Mouse (Mus musculus) cerebellum, adult 9-10 months (tissue): Measurements from ENCODE around the gene Cep104.
A peak's percentile ranks its signal among the peaks of the same experiment; 100 is the strongest.

Source experiments
- DNase-seq: peaks from one replicate; pipeline ENCODE4 v3.0.0; 2022

Gene Cep104

DNA sequence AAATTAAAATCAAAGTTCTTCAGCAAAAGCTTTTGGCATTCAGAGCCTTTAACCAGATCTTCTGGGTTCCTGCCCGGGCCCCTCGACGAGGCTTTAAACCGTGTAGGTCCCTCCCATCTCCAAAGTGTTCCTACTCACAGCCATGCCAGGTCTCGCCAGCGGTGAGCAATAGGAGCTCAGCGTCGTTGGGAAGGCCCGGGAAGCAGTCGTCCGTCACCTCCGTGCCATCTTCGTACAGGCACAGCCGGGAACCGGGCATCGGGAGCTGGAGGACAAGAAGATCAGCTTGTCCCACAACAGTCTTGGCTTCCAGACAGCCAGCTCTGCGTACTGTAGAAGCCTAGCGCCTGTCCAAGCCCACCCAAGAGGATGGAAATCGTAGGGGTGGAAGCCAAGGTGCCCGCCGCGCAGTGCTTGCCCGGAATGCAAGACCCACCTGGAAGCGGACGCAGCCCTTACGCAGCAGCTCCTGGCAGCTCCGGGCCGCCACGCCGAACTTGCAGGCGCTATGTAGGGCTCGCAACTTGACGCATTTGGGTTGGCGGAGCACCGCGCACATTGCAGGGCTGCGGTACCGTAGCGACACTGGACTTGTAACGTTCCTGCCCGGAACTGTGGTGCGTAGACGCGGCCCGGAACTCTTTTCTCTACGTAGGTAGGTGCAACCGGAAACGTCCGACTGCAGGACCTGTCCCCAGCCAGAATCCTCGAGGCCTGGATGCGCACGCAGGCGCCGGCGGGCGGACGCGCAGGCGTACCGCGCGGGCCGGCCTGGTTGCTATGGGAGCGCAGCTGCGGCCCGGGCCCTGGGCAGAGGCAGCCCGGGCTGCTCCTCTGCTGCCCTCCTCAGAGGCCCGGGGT lies at the start of gene Cep104, which contains the start of gene Dffb:
Cep104 (plus strand) TSS at position 764 of the 861 bp plus-strand sequence.
Dffb (minus strand) TSS at position 696 of the 861 bp plus-strand sequence.
- peak; percentile 94 for DNase-seq

DNA sequence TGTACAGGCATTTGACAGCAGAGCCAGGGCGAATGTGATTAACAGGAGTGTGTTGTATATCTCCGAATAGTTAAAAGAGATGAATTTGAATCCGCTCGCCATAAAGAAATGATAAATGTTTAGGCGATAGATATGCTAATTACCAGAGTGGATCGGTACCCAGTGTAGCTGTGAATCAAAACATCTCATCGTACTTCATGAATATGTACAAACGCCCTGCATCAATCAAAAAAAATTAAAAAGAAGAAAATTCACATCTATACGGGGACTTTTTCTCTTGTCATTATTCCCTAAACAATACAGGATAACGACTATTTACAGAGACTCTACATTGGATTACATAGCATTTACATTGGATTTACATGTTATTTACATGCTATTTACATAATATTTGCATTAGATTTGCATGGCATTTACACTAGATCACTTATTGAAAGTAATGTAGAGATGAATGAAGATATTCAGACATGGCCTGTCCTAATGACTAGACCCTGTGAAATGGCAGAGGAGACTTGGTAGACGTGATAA lies 46.2 kb upstream of the Cep104 start:
- no peak for DNase-seq

GRCm38 (mm10) chr4:153929425-153929824 lies 45.6 kb upstream of the Cep104 start:
- DNase-seq, result no peak

GRCm38 (mm10) chr4:153929921-153930320 lies 45.1 kb upstream of the Cep104 start:
- DNase-seq, result peak; percentile 19

DNA sequence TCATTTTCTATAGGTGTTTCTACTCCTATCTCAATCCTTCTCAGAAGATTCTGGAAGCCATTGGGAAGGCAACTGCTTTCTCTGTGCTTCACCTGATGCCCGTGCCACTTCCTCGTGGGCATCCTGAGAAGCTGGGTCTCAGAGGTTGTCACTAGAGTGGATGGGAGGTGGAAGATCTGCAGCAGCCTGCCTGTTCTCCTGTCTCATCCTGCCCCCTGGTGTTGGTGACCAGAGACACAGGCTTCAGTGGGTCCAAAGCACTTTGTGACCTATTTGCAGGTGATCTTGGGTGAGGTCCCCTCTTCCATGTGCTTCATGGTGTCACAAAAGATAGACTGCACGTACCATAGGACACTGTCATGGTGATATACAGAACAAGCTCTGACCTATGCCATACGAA lies 31.8 kb upstream of the Cep104 start:
- peak; percentile 26 for DNase-seq

DNA sequence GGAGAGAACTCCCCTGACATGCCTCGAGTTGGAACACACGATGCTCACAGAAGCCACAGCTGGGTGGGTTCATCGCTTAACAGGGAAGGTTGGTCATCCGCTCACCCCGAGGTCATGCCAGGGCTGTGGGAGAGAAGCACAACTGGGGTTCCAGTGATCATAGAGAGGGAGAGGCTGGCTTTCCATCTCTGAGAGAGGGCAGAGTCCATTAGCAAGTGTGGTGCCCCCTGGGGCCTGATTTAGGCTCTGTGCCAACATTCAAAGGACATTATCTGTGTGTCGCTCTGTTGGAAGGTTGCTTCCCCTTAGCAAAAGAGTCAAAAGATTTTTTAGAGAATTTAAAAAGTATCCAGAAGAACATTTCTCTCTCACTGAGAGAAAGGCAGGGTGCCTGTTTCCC lies 30.7 kb upstream of the Cep104 start:
- no peak for DNase-seq

DNA sequence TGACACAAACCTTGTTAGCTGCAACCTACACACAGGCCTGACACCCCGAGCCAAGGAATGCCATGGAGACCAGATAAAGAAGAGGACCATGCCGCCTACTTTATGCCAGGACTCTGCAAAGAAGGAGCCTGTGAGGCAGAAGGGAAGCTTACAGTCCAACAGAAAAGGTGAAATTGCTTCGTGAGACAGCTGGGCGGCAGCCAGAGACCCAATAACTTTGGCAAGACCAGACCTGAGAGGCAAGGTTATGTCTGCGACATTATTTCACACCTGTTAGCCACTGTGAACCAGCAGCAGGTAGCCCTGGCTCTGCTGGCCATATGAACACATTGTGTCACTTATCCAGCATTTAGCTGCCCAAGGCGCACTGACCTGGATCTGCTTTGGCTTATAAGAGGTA lies 29.3 kb upstream of the Cep104 start:
- no peak for DNase-seq

DNA sequence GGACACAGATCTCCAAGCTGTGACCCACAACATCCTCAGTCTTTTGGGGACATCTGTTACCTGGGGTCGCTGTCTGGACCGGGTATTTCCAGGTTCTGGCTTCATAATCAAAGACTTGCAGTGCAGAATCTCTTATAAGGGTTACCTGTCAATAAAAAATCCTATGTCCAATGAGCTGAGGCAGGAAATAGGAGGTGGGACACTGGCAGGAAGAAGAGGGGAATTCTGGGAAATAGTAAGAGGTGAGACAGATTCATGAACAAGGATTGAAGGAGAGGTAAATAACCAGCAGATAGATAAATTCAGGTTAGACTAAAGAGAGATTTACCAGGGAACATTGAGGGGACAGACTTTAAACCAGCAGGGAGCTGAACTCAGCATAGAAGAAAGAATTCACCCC lies 24.6 kb upstream of the Cep104 start:
- DNase-seq, result no peak

- DNase-seq, result no peak
These were observed 23.8 kb upstream of the Cep104 start for GRCm38 (mm10) chr4:153951150-153951549.

GRCm38 (mm10) chr4:153951692-153952091 lies 23.3 kb upstream of the Cep104 start:
- no peak for DNase-seq

DNA sequence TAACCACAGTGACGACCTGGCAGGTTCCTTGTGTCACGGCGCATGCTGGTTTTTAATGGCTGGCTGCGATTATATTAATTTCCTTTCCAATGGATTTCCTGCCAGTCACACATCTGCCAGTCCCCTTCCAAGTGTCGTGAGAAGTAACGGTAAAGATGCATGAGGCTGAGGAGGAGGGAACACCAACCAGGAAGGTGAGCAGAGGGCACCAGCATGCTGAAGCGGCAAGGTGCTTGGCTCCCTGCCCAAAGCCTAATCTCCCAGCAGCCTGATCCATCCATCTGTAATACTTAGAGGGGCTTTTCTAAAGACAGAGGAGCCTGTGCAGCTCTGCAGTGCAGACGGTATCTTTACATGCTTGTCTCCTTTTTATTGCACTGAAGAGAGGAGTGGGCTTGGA lies 19.3 kb upstream of the Cep104 start:
- peak; percentile 54 for DNase-seq

DNA sequence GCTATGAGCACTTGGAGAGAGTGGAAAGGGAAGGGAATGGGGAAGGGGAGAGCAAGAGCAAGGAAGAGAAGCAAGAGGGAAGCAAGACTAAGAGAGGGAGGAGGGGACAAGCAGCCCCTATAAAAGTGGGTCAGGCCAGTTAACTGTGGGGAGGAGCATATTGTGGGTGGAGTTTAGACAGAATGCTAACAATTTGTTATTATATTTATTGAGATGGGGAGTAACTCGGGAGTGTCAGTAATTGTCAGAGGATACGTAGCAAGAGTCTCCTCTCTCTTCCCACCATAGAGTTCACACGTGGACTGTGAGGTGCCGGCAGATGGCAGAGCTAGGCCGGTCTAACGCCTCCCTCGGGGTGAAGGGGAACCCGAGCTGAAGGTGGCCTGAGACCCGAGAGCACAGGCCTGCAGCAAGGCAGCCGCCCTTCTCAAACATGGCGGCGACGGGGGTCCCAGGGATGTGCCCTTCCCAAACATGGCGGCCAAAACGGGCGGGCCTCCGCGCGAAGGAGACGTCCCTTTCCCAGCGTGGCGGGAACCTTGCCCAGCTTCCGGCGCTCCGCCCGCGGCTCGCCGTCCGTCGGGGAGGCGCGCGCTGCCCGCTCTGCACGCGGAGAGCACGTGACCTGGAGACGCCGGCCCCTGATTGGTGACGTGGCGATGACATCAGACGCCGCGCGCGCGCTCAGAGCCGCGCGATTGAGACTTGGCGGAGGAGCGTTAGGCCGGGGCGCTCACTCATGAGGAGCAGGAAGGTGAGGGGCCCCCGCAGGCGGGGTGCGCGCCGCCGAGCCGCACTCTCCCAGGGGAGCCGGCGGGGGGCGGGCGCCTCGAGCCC lies 18.2 kb upstream of the Cep104 start, which contains the start of gene A430005L14Rik:
A430005L14Rik (plus strand) TSS at position 669 of the 837 bp plus-strand sequence.
- DNase-seq, result peak; percentile 97

- no peak for DNase-seq
These were observed 17.3 kb upstream of the Cep104 start for GRCm38 (mm10) chr4:153957444-153958250.

DNA sequence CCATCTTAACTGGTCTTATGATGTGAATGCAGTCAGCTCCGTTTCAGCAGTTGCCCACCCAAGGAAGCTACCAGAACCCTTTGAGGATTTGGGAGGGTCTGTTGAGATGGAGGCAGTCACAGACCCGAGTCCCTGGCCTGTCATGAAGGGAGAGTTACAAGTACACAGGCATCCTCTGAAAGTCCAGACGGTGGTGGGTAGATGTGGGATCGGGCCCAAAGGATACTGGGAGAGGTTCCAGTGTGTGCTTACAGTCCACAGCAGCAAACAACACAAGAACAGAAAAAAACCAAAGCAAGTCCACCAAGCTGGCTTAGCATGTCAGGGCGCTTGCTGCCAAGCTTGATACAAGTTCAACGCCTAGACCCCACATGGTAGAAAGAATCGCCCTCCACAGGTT lies 12.4 kb upstream of the Cep104 start:
- DNase-seq, result no peak

GRCm38 (mm10) chr4:153966651-153967050 lies 8.3 kb upstream of the Cep104 start:
- DNase-seq, result no peak

DNA sequence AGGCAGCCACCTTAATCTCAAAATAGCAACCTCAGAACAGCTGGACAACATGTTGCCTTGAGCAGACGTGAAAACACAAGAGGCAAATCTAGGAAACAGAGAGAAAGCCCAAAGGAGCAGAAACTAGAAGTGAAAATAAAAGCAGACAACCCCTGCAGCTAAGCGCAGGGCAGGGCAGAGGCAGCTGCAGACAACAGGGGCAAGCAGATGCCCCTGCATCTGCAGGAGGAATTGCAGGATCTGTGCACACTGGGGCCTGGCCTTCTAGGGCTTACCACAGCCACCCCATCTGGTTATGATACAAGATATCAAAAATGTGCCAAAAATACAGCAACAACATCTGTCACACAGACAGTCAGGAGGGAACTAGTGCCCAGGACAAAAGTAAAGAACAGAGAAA lies 7.4 kb upstream of the Cep104 start:
- DNase-seq, result no peak

- DNase-seq, result no peak
These were observed 6.9 kb upstream of the Cep104 start for GRCm38 (mm10) chr4:153968063-153968462.

GRCm38 (mm10) chr4:153975292-153975662 lies 283 bp downstream of the Cep104 start:
- no peak for DNase-seq

DNA sequence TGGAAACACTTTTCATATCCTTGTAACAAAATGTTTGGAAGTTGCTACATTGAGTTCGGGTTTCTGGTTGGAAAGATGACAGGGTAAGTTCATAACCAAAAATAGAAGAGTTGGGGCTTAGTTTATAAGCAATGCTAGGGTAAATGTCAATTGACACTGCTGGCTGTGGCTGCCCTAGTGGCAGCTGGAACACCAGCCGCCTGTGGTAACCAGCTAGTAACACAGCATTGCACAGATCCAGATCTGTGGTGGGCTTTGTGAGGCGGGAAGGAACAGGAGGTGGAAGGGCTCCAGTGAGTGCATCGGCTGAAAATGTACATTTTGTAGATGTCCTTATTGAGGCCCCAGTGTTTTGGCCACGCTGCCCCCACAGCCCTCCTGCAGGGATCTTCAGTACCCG lies 774 bp downstream of the Cep104 start:
- no peak for DNase-seq

DNA sequence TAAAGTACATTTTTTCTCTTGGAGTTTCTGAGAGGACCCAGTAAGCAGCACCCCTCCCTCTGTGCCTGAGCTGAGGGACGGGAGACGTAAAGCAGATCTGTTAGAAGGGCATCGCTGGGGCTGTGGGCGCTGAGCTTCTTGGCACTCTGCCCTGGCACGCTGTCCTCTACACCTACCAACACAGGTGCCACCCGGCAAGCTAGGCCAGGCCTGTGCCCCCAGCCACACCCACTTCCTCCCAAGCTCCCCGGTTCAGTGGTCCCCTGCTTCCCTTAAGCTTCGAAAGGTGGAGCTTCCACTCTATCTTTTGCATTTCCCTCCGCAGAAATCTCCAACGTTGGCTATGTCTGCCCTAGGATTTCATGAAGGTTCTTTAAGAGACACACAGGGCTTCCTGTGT lies 4.2 kb downstream of the Cep104 start:
- DNase-seq, result no peak

DNA sequence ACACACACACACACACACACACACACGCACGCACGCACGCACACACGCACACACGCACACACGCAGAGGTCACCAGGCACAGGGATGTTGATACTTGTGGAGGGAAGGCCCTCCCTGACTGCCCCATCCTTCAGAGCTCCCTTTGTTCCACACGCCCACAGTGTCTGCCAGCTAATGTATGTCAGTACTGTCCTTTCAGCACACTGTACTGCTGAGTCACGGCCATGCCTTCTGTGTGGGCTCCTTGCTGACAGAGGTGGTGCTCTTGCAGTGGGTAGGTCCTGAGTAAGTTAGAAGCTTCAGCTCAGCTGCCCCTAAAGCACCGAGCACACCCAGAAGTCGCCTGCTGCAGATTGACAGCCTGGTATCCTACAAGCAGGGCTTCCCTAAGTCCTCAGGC lies 5.5 kb downstream of the Cep104 start:
- DNase-seq, result no peak

DNA sequence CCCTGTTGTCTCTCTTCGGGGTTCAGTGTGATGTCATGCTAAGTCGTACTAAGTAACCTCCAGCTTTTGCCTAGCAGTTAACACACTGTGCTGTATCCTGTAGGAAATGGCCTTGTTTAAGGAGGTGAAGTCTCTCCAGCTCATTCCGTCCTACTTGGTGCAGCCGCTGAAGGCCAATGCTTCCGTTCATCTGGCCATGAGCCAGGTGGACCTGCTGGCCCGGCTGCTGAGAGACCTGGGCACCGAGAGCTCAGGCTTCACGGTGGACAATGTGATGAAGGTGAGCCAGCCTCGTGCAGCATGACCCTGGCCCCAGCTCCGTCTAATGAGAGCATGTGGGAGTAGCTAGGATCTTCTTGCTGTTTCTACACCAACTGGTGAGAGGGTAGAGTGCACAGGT lies 17.7 kb downstream of the Cep104 start:
- DNase-seq, result no peak

GRCm38 (mm10) chr4:153993505-153993904 lies 18.5 kb downstream of the Cep104 start:
- DNase-seq, result no peak
